Mouse (Mus musculus) CH12.LX (cell line): ENCODE results near the gene Casz1. TPM values are rescaled to one million over a fixed set of nuclear protein-coding genes. Genes with fewer than 3 reads are reported as not detected.

Experiments used
- DNase-seq: peaks from one replicate; pipeline ENCODE4 v3.0.0-alpha.2; 2013; ENCODE audit errors: extremely low read depth
- H3K27ac ChIP-seq: 2 replicates; pipeline ENCODE4 v1.5.1; 2012; ENCODE audit warnings: low read depth, mild to moderate bottlenecking, control low read depth, moderate library complexity; ENCODE audit not compliant: insufficient read depth
- H3K27me3 ChIP-seq: replicated peaks from 2 replicates; pipeline ENCODE3; 2012; ENCODE audit warnings: inconsistent platforms
- H3K36me3 ChIP-seq, 2 experiments: replicated peaks in 1 of 2; 2 replicates each; pipeline versions ENCODE3 to v1.6.1; 2012; ENCODE audit warnings: inconsistent platforms in 1 of 2, low read length in 1 of 2, mild to moderate bottlenecking in 1 of 2, mixed read lengths in 1 of 2, moderate library complexity in 1 of 2; ENCODE audit not compliant: control insufficient read depth in 1 of 2, insufficient read depth in 1 of 2
- H3K4me1 ChIP-seq, 2 experiments: 2 replicates each; pipeline ENCODE4 v1.6.1; 2012; ENCODE audit warnings: inconsistent platforms in 1 of 2, moderate library complexity in 1 of 2; ENCODE audit not compliant: insufficient read depth in 2 of 2, control insufficient read depth in 1 of 2
- H3K4me2 ChIP-seq: 2 replicates; pipeline ENCODE4 v1.6.1; 2012; ENCODE audit warnings: low read depth, mild to moderate bottlenecking, control low read depth; ENCODE audit not compliant: poor library complexity, insufficient read depth, severe bottlenecking
- H3K4me3 ChIP-seq, 3 experiments: fragments of 150-350 bp in 1 of 3; sonication (generic) in 1 of 3; replicated peaks in 1 of 3; 2 replicates each; pipeline versions ENCODE3 to v1.5.1; 2011 to 2012; ENCODE audit warnings: low read depth in 2 of 3, low read length in 2 of 3, mild to moderate bottlenecking in 2 of 3, moderate library complexity in 2 of 3, control low read depth in 1 of 3, improper control_type of control experiment in 1 of 3, inconsistent platforms in 1 of 3, mixed read lengths in 1 of 3; ENCODE audit not compliant: poor library complexity in 1 of 3
- H3K79me2 ChIP-seq: replicated peaks from 2 replicates; pipeline ENCODE4 v1.6.1; 2012; ENCODE audit warnings: mild to moderate bottlenecking, moderate library complexity; ENCODE audit not compliant: control insufficient read depth, poor library complexity, insufficient read depth, severe bottlenecking; ENCODE audit errors: extremely low read depth
- H3K9ac ChIP-seq: 2 replicates; pipeline ENCODE4 v1.6.1; 2012; ENCODE audit warnings: low read depth, mild to moderate bottlenecking, control low read depth, moderate library complexity; ENCODE audit not compliant: insufficient read depth
- H3K9me3 ChIP-seq: replicated peaks from 2 replicates; pipeline ENCODE3; 2012; ENCODE audit warnings: low read length, inconsistent platforms, mixed read lengths
- BHLHE40 ChIP-seq: IDR thresholded peaks from 2 replicates; pipeline ENCODE4 v1.6.1; 2011; ENCODE audit warnings: mild to moderate bottlenecking, low read depth, low read length, improper control_type of control experiment
- CHD1 ChIP-seq: IDR thresholded peaks from 2 replicates; pipeline ENCODE4 v1.6.1; 2012; ENCODE audit warnings: low read depth, low read length, improper control_type of control experiment, inconsistent platforms
- CTCF ChIP-seq, 2 experiments: IDR thresholded peaks in 1 of 2; conservative IDR thresholded peaks in 1 of 2; 2 replicates each; pipeline ENCODE4 v1.5.1; 2011 to 2012; ENCODE audit warnings: low read depth in 2 of 2, low read length in 2 of 2, improper control_type of control experiment in 1 of 2, inconsistent platforms in 1 of 2, mild to moderate bottlenecking in 1 of 2, moderate library complexity in 1 of 2
- E2F4 ChIP-seq: IDR thresholded peaks from 2 replicates; pipeline ENCODE4 v1.6.1; 2011; ENCODE audit warnings: low read depth, low read length, improper control_type of control experiment; ENCODE audit not compliant: insufficient replicate concordance
- ELF1 ChIP-seq: IDR thresholded peaks from 2 replicates; pipeline ENCODE4 v1.6.1; 2014; ENCODE audit warnings: low read depth, mild to moderate bottlenecking, inconsistent platforms, low read length, improper control_type of control experiment
- EP300 ChIP-seq: IDR thresholded peaks from 2 replicates; pipeline ENCODE4 v1.6.1; 2011; ENCODE audit warnings: low read length, improper control_type of control experiment
- ETS1 ChIP-seq: conservative IDR thresholded peaks from 2 replicates; pipeline ENCODE4 v1.6.1; 2012; ENCODE audit warnings: low read depth, mild to moderate bottlenecking, inconsistent platforms, low read length, improper control_type of control experiment, moderate library complexity
- GABPA ChIP-seq: IDR thresholded peaks from 2 replicates; pipeline ENCODE4 v1.6.1; 2012; ENCODE audit warnings: low read depth, low read length, improper control_type of control experiment, inconsistent platforms; ENCODE audit not compliant: insufficient replicate concordance
- JUN ChIP-seq: IDR thresholded peaks from 2 replicates; pipeline ENCODE4 v1.6.1; 2011; ENCODE audit warnings: low read depth, mild to moderate bottlenecking, low read length, improper control_type of control experiment, moderate library complexity; ENCODE audit not compliant: insufficient read depth
- JUND ChIP-seq: conservative IDR thresholded peaks from 2 replicates; pipeline ENCODE4 v1.6.1; 2011; ENCODE audit warnings: low read depth, low read length, improper control_type of control experiment
- KAT2A ChIP-seq: IDR thresholded peaks from 2 replicates; pipeline ENCODE4 v1.6.1; 2012; ENCODE audit warnings: low read length, improper control_type of control experiment, inconsistent platforms; ENCODE audit not compliant: insufficient replicate concordance
- MAFK ChIP-seq: IDR thresholded peaks from 2 replicates; pipeline ENCODE4 v1.6.1; 2011; ENCODE audit warnings: low read length, improper control_type of control experiment; ENCODE audit not compliant: insufficient replicate concordance
- MAZ ChIP-seq: IDR thresholded peaks from 2 replicates; pipeline ENCODE4 v1.6.1; 2012; ENCODE audit warnings: low read depth, mild to moderate bottlenecking, inconsistent platforms, low read length, improper control_type of control experiment, moderate library complexity
- MEF2A ChIP-seq: IDR thresholded peaks from 2 replicates; pipeline ENCODE4 v1.6.1; 2014; ENCODE audit warnings: low read depth, mild to moderate bottlenecking, inconsistent platforms, low read length, improper control_type of control experiment, borderline replicate concordance
- MXI1 ChIP-seq: IDR thresholded peaks from 2 replicates; pipeline ENCODE4 v1.6.1; 2011; ENCODE audit warnings: mild to moderate bottlenecking, low read depth, low read length, improper control_type of control experiment
- NELFE ChIP-seq: IDR thresholded peaks from 2 replicates; pipeline ENCODE4 v1.6.1; 2011; ENCODE audit warnings: low read depth, low read length, improper control_type of control experiment
- NRF1 ChIP-seq: IDR thresholded peaks from 2 replicates; pipeline ENCODE4 v1.6.1; 2014; ENCODE audit warnings: low read depth, mild to moderate bottlenecking, inconsistent platforms, low read length, improper control_type of control experiment, moderate library complexity
- POLR2AphosphoS2 ChIP-seq: IDR thresholded peaks from 2 replicates; pipeline ENCODE4 v1.6.1; 2011; ENCODE audit warnings: low read depth, low read length, improper control_type of control experiment
- RAD21 ChIP-seq: IDR thresholded peaks from 2 replicates; pipeline ENCODE4 v1.6.1; 2011; ENCODE audit warnings: low read depth, mild to moderate bottlenecking, low read length, improper control_type of control experiment, moderate library complexity
- SIN3A ChIP-seq: IDR thresholded peaks from 2 replicates; pipeline ENCODE4 v1.6.1; 2012; ENCODE audit warnings: low read length, improper control_type of control experiment, inconsistent platforms
- SMC3 ChIP-seq: IDR thresholded peaks from 2 replicates; pipeline ENCODE4 v1.6.1; 2011; ENCODE audit warnings: low read depth, low read length, improper control_type of control experiment
- TCF12 ChIP-seq: IDR thresholded peaks from 2 replicates; pipeline ENCODE4 v1.6.1; 2014; ENCODE audit warnings: low read depth, mild to moderate bottlenecking, inconsistent platforms, low read length, improper control_type of control experiment
- UBTF ChIP-seq: IDR thresholded peaks from 2 replicates; pipeline ENCODE4 v1.6.1; 2012; ENCODE audit warnings: low read depth, mild to moderate bottlenecking, inconsistent platforms, low read length, improper control_type of control experiment, moderate library complexity
- USF1 ChIP-seq: IDR thresholded peaks from 2 replicates; pipeline ENCODE4 v1.6.1; 2014; ENCODE audit warnings: low read depth, mild to moderate bottlenecking, inconsistent platforms, low read length, improper control_type of control experiment
- USF2 ChIP-seq: conservative IDR thresholded peaks from 2 replicates; pipeline ENCODE4 v1.6.1; 2011; ENCODE audit warnings: low read depth, low read length, improper control_type of control experiment
- ZC3H11A ChIP-seq: IDR thresholded peaks from 2 replicates; pipeline ENCODE4 v1.6.1; 2012; ENCODE audit warnings: low read depth, mild to moderate bottlenecking, inconsistent platforms, low read length, improper control_type of control experiment
- ZKSCAN1 ChIP-seq: IDR thresholded peaks from 2 replicates; pipeline ENCODE4 v1.6.1; 2012; ENCODE audit warnings: low read depth, inconsistent platforms, low read length, improper control_type of control experiment, borderline replicate concordance
- ZMIZ1 ChIP-seq: IDR thresholded peaks from 2 replicates; pipeline ENCODE4 v1.6.1; 2012; ENCODE audit warnings: low read depth, mild to moderate bottlenecking, inconsistent platforms, low read length, improper control_type of control experiment
- ZNF384 ChIP-seq: IDR thresholded peaks from 2 replicates; pipeline ENCODE4 v1.6.1; 2012; ENCODE audit warnings: low read depth, low read length, improper control_type of control experiment, inconsistent platforms
- dilution Hi-C: fragments of 300-500 bp; cut with MboI; formaldehyde crosslinking; loops from 2 replicates; pipeline ENCODE4 v1.14.3; 2020; ENCODE audit warnings: low sequenced_read_pairs; ENCODE audit not compliant: extremely low pct_unique_long_range_greater_than_20kb, extremely low pct_ligation_motif_present
- in situ Hi-C: fragments of 300-500 bp; cut with MboI; formaldehyde crosslinking; loops from 3 replicates; pipeline ENCODE4 v1.14.3; 2019; ENCODE audit warnings: low sequenced_read_pairs, low pct_ligation_motif_present, low pct_unique_long_range_greater_than_20kb, mixed read lengths
- polyA plus RNA-seq: library from polyadenylated mRNA; unstranded; fragments of >175 nt; gene quantifications from 2 replicates; pipeline ENCODE4 v1.2.1, GENCODE M21; 2012; ENCODE audit warnings: low read depth; ENCODE audit not compliant: insufficient read length
- total RNA-seq, 2 experiments: library from RNA; depleted of rRNA; stranded (reverse); fragments of 300-350 nt in 1 of 2; fragments of >200 nt in 1 of 2; gene quantifications; 2 replicates each; pipeline ENCODE4 v1.2.3; 2012 to 2014

Casz1 gene
- total and polyA plus RNA-seq, 3 experiments, result 0.12 to 0.36 (median 0.17) TPM

DNA sequence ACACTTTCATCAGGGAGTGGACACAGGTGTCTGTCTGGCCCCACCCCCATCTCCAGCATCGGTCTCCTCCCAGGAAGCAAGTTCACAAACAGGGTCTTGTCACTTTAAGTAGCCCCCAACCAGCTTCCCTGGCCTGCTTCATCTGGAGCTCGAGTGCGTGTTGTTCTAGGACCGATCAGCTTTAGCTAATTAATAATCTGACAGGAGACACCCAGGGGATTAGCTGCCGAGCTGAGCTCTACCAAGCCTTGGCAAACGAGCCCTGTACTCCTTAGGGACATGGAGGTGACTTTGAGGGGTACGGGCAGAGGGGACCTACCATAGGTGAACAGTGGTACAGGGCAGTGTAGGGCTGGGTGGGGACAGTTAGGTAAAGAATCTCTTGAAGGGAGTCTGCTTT lies 40.7 kb downstream of the Casz1 start:
- Histone ChIP-seq H3K4me3 (no peak overlapping the region), H3K27ac (no peak overlapping the region), H3K4me1 (peaks cover 0 to 2% of the 10 kb centered on the region in 2 experiments; a peak in 1 of 4 replicates), H3K27me3 (peaks cover 94% of the 10 kb centered on the region), H3K9me3 (no peaks in the 10 kb centered on the region), H3K4me2 (no peak overlapping the region), H3K36me3 (no peaks in the 10 kb centered on the region), H3K9ac (no peak overlapping the region), H3K79me2 (no peaks in the 10 kb centered on the region)
- in situ Hi-C loops, result no loop called here
- TF ChIP-seq CHD1, result no peak
- no peak for TF ChIP-seq ELF1
- TF ChIP-seq EP300, result no peak
- no peak for TF ChIP-seq NELFE
- TF ChIP-seq ZNF384, result no peak
- TF ChIP-seq SIN3A, result no peak
- no peak for TF ChIP-seq JUN
- no peak for TF ChIP-seq ZC3H11A
- TF ChIP-seq MXI1, result no peak
- no peak for TF ChIP-seq CTCF (conservative IDR thresholded peaks at IDR 0.05 in 1 of 2, IDR thresholded peaks at IDR 0.05 in 1 of 2; ENCODE audit: low read depth in 2 of 2, low read length in 2 of 2)
- TF ChIP-seq UBTF, result no peak
- TF ChIP-seq USF1, result no peak
- no peak for TF ChIP-seq NRF1
- no peak for TF ChIP-seq GABPA
- no peak for TF ChIP-seq KAT2A
- no peak for TF ChIP-seq ZKSCAN1
- no peak for TF ChIP-seq MAZ
- TF ChIP-seq SMC3, result no peak
- no peak for DNase-seq
- dilution Hi-C loops, result no loop called here

DNA sequence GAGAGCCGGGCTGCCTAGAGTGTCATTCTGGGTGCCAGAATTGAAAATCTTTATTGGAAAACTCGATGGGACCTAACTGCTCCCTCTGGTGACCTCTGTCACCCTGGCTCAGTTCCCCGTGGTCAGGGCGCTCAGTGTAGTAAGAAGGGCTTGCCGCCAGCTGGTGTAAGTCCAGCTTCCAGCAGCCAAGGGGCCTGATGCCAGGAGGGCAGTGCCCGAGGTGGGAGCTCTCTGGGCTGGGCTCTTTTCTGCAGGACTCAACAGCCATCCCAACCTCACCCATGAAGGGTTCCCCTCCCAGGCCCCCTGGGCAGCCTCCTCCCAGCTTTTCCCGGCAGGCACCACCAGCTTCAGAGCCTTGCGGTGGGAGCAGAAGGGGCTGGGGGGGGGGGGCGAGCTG lies 42.0 kb downstream of the Casz1 start:
- dilution Hi-C loops, result no loop called here
- Histone ChIP-seq H3K9ac (no peak overlapping the region), H3K36me3 (no peaks in the 10 kb centered on the region), H3K4me3 (no peak overlapping the region), H3K27ac (no peak overlapping the region), H3K27me3 (peaks cover 93% of the 10 kb centered on the region), H3K9me3 (no peaks in the 10 kb centered on the region), H3K79me2 (no peaks in the 10 kb centered on the region), H3K4me1 (peaks cover 0 to 3% of the 10 kb centered on the region in 2 experiments; a peak in 1 of 4 replicates), H3K4me2 (no peak overlapping the region)
- no peak for TF ChIP-seq POLR2AphosphoS2
- no peak for TF ChIP-seq BHLHE40
- no peak for TF ChIP-seq MEF2A
- TF ChIP-seq SIN3A, result no peak
- TF ChIP-seq E2F4, result no peak
- no peak for TF ChIP-seq RAD21
- no peak for TF ChIP-seq TCF12
- no peak for TF ChIP-seq ETS1
- TF ChIP-seq CHD1, result no peak
- no peak for TF ChIP-seq UBTF
- TF ChIP-seq NELFE, result no peak
- no peak for TF ChIP-seq MAFK
- no peak for TF ChIP-seq JUN
- no peak for TF ChIP-seq ZNF384
- TF ChIP-seq ZC3H11A, result no peak
- no peak for TF ChIP-seq ZMIZ1
- TF ChIP-seq ZKSCAN1, result no peak
- no peak for TF ChIP-seq USF2
- TF ChIP-seq JUND, result no peak
- in situ Hi-C loops, result no loop called here
- DNase-seq, result no peak
